Mouse (Mus musculus): ENCODE results near the gene Zcchc24.

Gene Zcchc24

GRCm38 (mm10) chr14:25776294-25776693 lies 7.5 kb upstream of the Zcchc24 start:
- no peak for DNase-seq (ENCODE audit: low spot score in 2 of 2)

GRCm38 (mm10) chr14:25774100-25774499 lies 5.3 kb upstream of the Zcchc24 start:
- DNase-seq (ENCODE audit: low spot score in 2 of 2): no peak

GRCm38 (mm10) chr14:25773039-25773438 lies 4.2 kb upstream of the Zcchc24 start:
- no peak for DNase-seq (ENCODE audit: low spot score in 2 of 2)

- no peak for DNase-seq (ENCODE audit: low spot score in 2 of 2)
These were observed 927 bp upstream of the Zcchc24 start for GRCm38 (mm10) chr14:25769626-25770306.

- peak in 1 of 2 experiments; percentile 62 for DNase-seq (ENCODE audit: low spot score in 2 of 2)
These were observed 462 bp downstream of the Zcchc24 start for GRCm38 (mm10) chr14:25768261-25768893.

GRCm38 (mm10) chr14:25767725-25768203 lies 1.1 kb downstream of the Zcchc24 start:
- DNase-seq (ENCODE audit: low spot score in 2 of 2): no peak

GRCm38 (mm10) chr14:25766441-25766840 lies 2.4 kb downstream of the Zcchc24 start:
- DNase-seq (ENCODE audit: low spot score in 2 of 2): no peak

GRCm38 (mm10) chr14:25765921-25766320 lies 2.9 kb downstream of the Zcchc24 start:
- DNase-seq (ENCODE audit: low spot score in 2 of 2): no peak

GRCm38 (mm10) chr14:25765146-25765545 lies 3.7 kb downstream of the Zcchc24 start:
- DNase-seq (ENCODE audit: low spot score in 2 of 2): no peak

GRCm38 (mm10) chr14:25761184-25761583 lies 7.7 kb downstream of the Zcchc24 start:
- no peak for DNase-seq (ENCODE audit: low spot score in 2 of 2)

- DNase-seq (ENCODE audit: low spot score in 2 of 2): no peak
These were observed 8.8 kb downstream of the Zcchc24 start for GRCm38 (mm10) chr14:25759981-25760537.

GRCm38 (mm10) chr14:25759551-25759950 lies 9.3 kb downstream of the Zcchc24 start:
- DNase-seq (ENCODE audit: low spot score in 2 of 2): no peak

- no peak for DNase-seq (ENCODE audit: low spot score in 2 of 2)
These were observed 10.9 kb downstream of the Zcchc24 start for GRCm38 (mm10) chr14:25757917-25758316.

GRCm38 (mm10) chr14:25756385-25756990 lies 12.4 kb downstream of the Zcchc24 start:
- no peak for DNase-seq (ENCODE audit: low spot score in 2 of 2)

GRCm38 (mm10) chr14:25755541-25755940 lies 13.3 kb downstream of the Zcchc24 start:
- DNase-seq (ENCODE audit: low spot score in 2 of 2): no peak

- DNase-seq (ENCODE audit: low spot score in 2 of 2): no peak
These were observed 14.0 kb downstream of the Zcchc24 start for GRCm38 (mm10) chr14:25754531-25755484.

- DNase-seq (ENCODE audit: low spot score in 2 of 2): peak in 1 of 2 experiments; percentile 75
These were observed 15.8 kb downstream of the Zcchc24 start for GRCm38 (mm10) chr14:25753021-25753420.

GRCm38 (mm10) chr14:25751067-25751466 lies 17.8 kb downstream of the Zcchc24 start:
- DNase-seq (ENCODE audit: low spot score in 2 of 2): no peak

GRCm38 (mm10) chr14:25750448-25751015 lies 18.3 kb downstream of the Zcchc24 start:
- no peak for DNase-seq (ENCODE audit: low spot score in 2 of 2)

- DNase-seq (ENCODE audit: low spot score in 2 of 2): peak in 1 of 2 experiments; percentile 76
These were observed 19.5 kb downstream of the Zcchc24 start for GRCm38 (mm10) chr14:25749143-25749909.
